Comparison of ENCODE assay signal across 13 mouse cellular contexts in the genomic region with DNA sequence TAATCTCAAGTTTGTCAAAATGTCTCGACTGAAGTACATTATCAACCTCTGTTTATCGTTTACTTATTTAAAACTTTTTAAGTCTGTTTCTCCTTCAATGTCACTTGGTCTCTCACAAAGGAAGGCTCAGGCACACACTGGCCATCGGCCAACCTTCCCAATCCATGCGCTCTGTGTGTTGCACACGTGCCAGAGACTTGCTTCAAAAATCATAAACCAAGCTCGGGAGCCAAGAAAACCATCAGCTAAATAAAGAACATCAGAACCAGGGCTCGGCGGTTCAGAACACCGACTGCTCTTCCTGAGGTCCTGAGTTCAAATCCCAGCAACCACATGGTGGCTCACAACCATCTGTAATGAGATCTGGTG. TPM values are rescaled to one million over a fixed set of nuclear protein-coding genes. Genes with fewer than 3 reads are reported as not detected.
DNase-seq lines count a peak whose midpoint lies in the region; ATAC-seq and TF ChIP-seq lines count a peak whose summit lies in the region.
"Had no signal": no experiment of that assay in that cellular context is flagged by ENCODE, and none has a peak within 500 bp of the region (broad histone marks: within the 10 kb centered on the region; RNA-seq: fewer than 3 reads in every experiment).

No protein-coding gene starts in this region.

- H3K4me2 ChIP-seq in lung, embryonic 14.5 days = peak overlapping the region; percentile 45; the same call in 1 of the 2 replicates
- H3K4me2 ChIP-seq in stomach, embryonic 15.5 days = no peak overlapping the region

- peak overlapping the region; percentile 76 for H3K27ac ChIP-seq in lung, embryonic 14.5 days (ENCODE audit: low read depth)
- H3K27ac ChIP-seq in stomach, embryonic 15.5 days = 0 out of 2 replicates have a peak overlapping the region, but pooled peaks have one; percentile 12

- peak; percentile 53 for ATAC-seq in lung, embryonic 14.5 days (ENCODE audit: insufficient read depth)
- no peak for ATAC-seq in stomach, embryonic 15.5 days (ENCODE audit: insufficient read depth, low FRiP score, low read depth)
- no peak for ATAC-seq in inflammation-experienced regulatory T-cells, adult 6 months

- H3K27me3 ChIP-seq in lung, embryonic 14.5 days (ENCODE audit: insufficient read depth, low read length) = no peaks in the 10 kb centered on the region
- no peaks in the 10 kb centered on the region for H3K27me3 ChIP-seq in stomach, embryonic 15.5 days (replicated peaks)

- no peak for TF ChIP-seq CTCF in lung, embryonic 14.5 days (IDR thresholded peaks at IDR 0.05; ENCODE audit: low read depth)

- intact Hi-C loops in heart, postnatal 14 days (cut with DNase I) = no loop called here

- no peak overlapping the region for H3K4me3 ChIP-seq in lung, embryonic 14.5 days (ENCODE audit: low read depth, low read length)
- H3K4me3 ChIP-seq in stomach, embryonic 15.5 days (replicated peaks) = no peak overlapping the region

- WGBS in lung, embryonic 14.5 days = 22% methylated on average over 9 of the region's 9 CpGs
- WGBS in stomach, embryonic 15.5 days = 43% methylated on average over 9 of the region's 9 CpGs

- H3K9ac ChIP-seq in lung, embryonic 14.5 days = no peak overlapping the region
- no peak overlapping the region for H3K9ac ChIP-seq in stomach, embryonic 15.5 days

- H3K36me3 ChIP-seq in lung, embryonic 14.5 days (ENCODE audit: insufficient read depth) = no peaks in the 10 kb centered on the region
- H3K36me3 ChIP-seq in stomach, embryonic 15.5 days = no peaks in the 10 kb centered on the region

- no peaks in the 10 kb centered on the region for H3K9me3 ChIP-seq in lung, embryonic 14.5 days (ENCODE audit: low read depth, low read length)
- no peaks in the 10 kb centered on the region for H3K9me3 ChIP-seq in stomach, embryonic 15.5 days

- H3K4me1 ChIP-seq in lung, embryonic 14.5 days (ENCODE audit: insufficient read depth) = peaks cover 32% of the 10 kb centered on the region
- peaks cover 33% of the 10 kb centered on the region for H3K4me1 ChIP-seq in stomach, embryonic 15.5 days

- peak; percentile 54 to 72 for DNase-seq in cerebellum, postnatal 10 days
- no peak for DNase-seq in cerebellum, adult 11 months
- DNase-seq in lung, embryonic 14.5 days = peak; percentile 92
- DNase-seq in lung, adult 18-20 months = no peak
- peak; percentile 26 to 30 for DNase-seq in heart, postnatal 14 days
- DNase-seq in layer of hippocampus, postnatal 25 days (ENCODE audit: extremely low spot score in 1 of 2, low spot score in 1 of 2) = no peak
- DNase-seq: B cell, adult 2 months; cerebellum, adult 8-10 months had no signal

RNA-seq across cellular contexts. Expression of a gene that starts 13.2 kb away (rescaled TPM):
- polyA plus RNA-seq in lung, embryonic 14.5 days (2014; fragmentation: Nextera tagmentation; extraction: Ambion mirVana) = 0.27 TPM in 1 of 2 replicates, not detected in the other
- not detected for total RNA-seq in heart, postnatal 14 days (2021)
- polyA plus RNA-seq in stomach, embryonic 15.5 days (2015; fragmentation: Nextera tagmentation; extraction: Ambion mirVana) = 0.19 and 0.64 TPM in 2 replicates
- not detected for polyA plus RNA-seq in inflammation-experienced regulatory T-cells, adult 6 months (2017; shearing (Covaris generic))
- total RNA-seq in layer of hippocampus, postnatal 25 days (2021) = not detected
- total RNA-seq: left cerebral cortex, postnatal 14 days had no signal
- polyA plus RNA-seq: hindbrain, embryonic 11.5 days; midbrain, embryonic 11.5 days had no signal

RNA-seq across cellular contexts. Expression of a gene that starts 23.9 kb away (rescaled TPM):
- polyA plus RNA-seq in lung, embryonic 14.5 days (2014; fragmentation: Nextera tagmentation; extraction: Ambion mirVana) = not detected in 2 replicates
- total RNA-seq in heart, postnatal 14 days (2021) = under 1 TPM in 1 of 2 experiments, not detected in 1; 0.68 TPM
- polyA plus RNA-seq in stomach, embryonic 15.5 days (2015; fragmentation: Nextera tagmentation; extraction: Ambion mirVana) = 0.04 TPM in 1 of 2 replicates, not detected in the other
- 10 to 100 TPM; 16.1 to 24.9 (median 17.5) TPM for polyA plus RNA-seq in inflammation-experienced regulatory T-cells, adult 6 months (2017; shearing (Covaris generic))
- not detected for total RNA-seq in layer of hippocampus, postnatal 25 days (2021)
- total RNA-seq: left cerebral cortex, postnatal 14 days had no signal
- polyA plus RNA-seq: hindbrain, embryonic 11.5 days; midbrain, embryonic 11.5 days had no signal

RNA-seq across cellular contexts. Expression of a gene that starts 35.5 kb away (rescaled TPM):
- 1.4 and 1.5 TPM in 2 replicates for polyA plus RNA-seq in lung, embryonic 14.5 days (2014; fragmentation: Nextera tagmentation; extraction: Ambion mirVana)
- total RNA-seq in heart, postnatal 14 days (2021) = not detected
- polyA plus RNA-seq in stomach, embryonic 15.5 days (2015; fragmentation: Nextera tagmentation; extraction: Ambion mirVana) = 2.0 and 2.2 TPM in 2 replicates
- under 1 TPM in 1 of 3 experiments, not detected in 2; 0.04 TPM for polyA plus RNA-seq in inflammation-experienced regulatory T-cells, adult 6 months (2017; shearing (Covaris generic))
- total RNA-seq in layer of hippocampus, postnatal 25 days (2021) = 1 to 10 TPM in 1 of 2 experiments, under 1 TPM in 1; 0.91 to 1.2 TPM

Comparison
In these comparisons a context has a peak if more than half of its experiments do, and no peak if none do; other contexts are left out.
1. DNase-seq: peak in cerebellum, postnatal 10 days (2 of 2), lung, embryonic 14.5 days (single experiment) and heart, postnatal 14 days (2 of 2); none in cerebellum, adult 11 months (single experiment), lung, adult 18-20 months (0 of 2) and layer of hippocampus, postnatal 25 days (0 of 2).
2. RNA of a gene that starts 23.9 kb away (polyA plus RNA-seq): 16.1 to 24.9 TPM in inflammation-experienced regulatory T-cells, adult 6 months; 0.04 TPM in stomach, embryonic 15.5 days and not detected in lung, embryonic 14.5 days; every median in the first group is over 10 times any median in the second.